Mouse (Mus musculus) embryonic facial prominence, embryonic 15.5 days (tissue): ENCODE data around the gene Olfr883. TPM values are rescaled to one million over a fixed set of nuclear protein-coding genes. Genes with fewer than 3 reads are reported as not detected.

ENCODE experiments used
- ATAC-seq: fragments of 200-750 bp; cut with Nextera tagmentation; 2 replicates; pipeline ENCODE4 v1.8.0; 2017; ENCODE audit warnings: low read depth, moderate TSS enrichment; ENCODE audit not compliant: insufficient number of reproducible peaks, low FRiP score, low TSS enrichment
- H3K27ac ChIP-seq: fragments of 300-500 bp; sonication (generic); replicated peaks from 2 replicates; pipeline ENCODE4 v1.5.1; 2015; ENCODE audit warnings: mild to moderate bottlenecking, inconsistent platforms
- H3K27me3 ChIP-seq: fragments of 300-500 bp; sonication (generic); 2 replicates; pipeline ENCODE4 v1.6.1; 2015; ENCODE audit warnings: inconsistent platforms
- H3K36me3 ChIP-seq: fragments of 300-500 bp; sonication (generic); 2 replicates; pipeline ENCODE4 v1.6.1; 2015; ENCODE audit warnings: mild to moderate bottlenecking, inconsistent platforms
- H3K4me1 ChIP-seq: fragments of 300-500 bp; sonication (generic); 2 replicates; pipeline ENCODE4 v1.6.1; 2015; ENCODE audit warnings: inconsistent platforms
- H3K4me2 ChIP-seq: fragments of 300-500 bp; sonication (generic); replicated peaks from 2 replicates; pipeline ENCODE4 v1.6.1; 2015; ENCODE audit warnings: mild to moderate bottlenecking, inconsistent platforms
- H3K4me3 ChIP-seq: fragments of 300-500 bp; sonication (generic); replicated peaks from 2 replicates; pipeline ENCODE4 v1.5.1; 2015; ENCODE audit warnings: mild to moderate bottlenecking, inconsistent platforms
- H3K9ac ChIP-seq: fragments of 300-500 bp; sonication (generic); 2 replicates; pipeline ENCODE4 v1.6.1; 2015; ENCODE audit warnings: inconsistent platforms
- H3K9me3 ChIP-seq: fragments of 300-500 bp; sonication (generic); replicated peaks from 2 replicates; pipeline ENCODE4 v1.6.1; 2016; ENCODE audit warnings: inconsistent platforms
- WGBS: fragments of 180-500 bp; shearing (Covaris S2); methylation state at CpG from one replicate; pipeline ENCODE4 v1.1.7; 2015; 5-methylcytosine and 5-hydroxymethylcytosine counted together
- polyA plus RNA-seq: library from polyadenylated mRNA; unstranded; fragments of >200 nt; fragmentation: Nextera tagmentation; extraction: Ambion mirVana; gene quantifications from 2 replicates; pipeline ENCODE4 v1.2.1, GENCODE M21; 2015

Gene Olfr883
- polyA plus RNA-seq: not detected in 2 replicates

DNA sequence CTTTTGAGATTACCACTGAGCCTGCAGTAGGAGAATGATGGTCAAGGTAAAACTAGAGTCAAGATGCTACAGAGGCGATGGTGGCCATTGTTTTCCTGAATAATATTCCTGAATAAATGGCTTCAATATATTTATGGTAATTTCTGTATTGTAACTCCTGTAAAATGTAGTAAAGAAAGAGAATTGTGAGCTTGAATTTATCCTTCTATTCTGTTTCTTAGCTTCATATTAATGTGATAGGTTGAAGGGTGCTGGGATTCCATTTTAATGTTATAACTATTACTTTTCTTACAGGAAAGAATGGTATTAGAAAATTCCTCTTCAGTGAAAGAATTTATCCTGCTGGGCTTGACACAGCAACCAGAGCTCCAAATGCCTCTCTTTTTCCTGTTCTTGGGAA lies at the start of gene Olfr883:
Olfr883 (plus strand) TSS at position 301 of the 400 bp plus-strand sequence.
- Histone ChIP-seq H3K36me3 (no peaks in the 10 kb centered on the region), H3K27ac (no peak within 1 kb of the TSS), H3K4me3 (no peak within 1 kb of the TSS), H3K9me3 (no peaks in the 10 kb centered on the region), H3K27me3 (no peaks in the 10 kb centered on the region), H3K4me1 (no peaks in the 10 kb centered on the region), H3K4me2 (no peak within 1 kb of the TSS), H3K9ac (no peak within 1 kb of the TSS)
- WGBS: 74% methylated on average over 1 of the region's 1 CpGs
- ATAC-seq: no peak

DNA sequence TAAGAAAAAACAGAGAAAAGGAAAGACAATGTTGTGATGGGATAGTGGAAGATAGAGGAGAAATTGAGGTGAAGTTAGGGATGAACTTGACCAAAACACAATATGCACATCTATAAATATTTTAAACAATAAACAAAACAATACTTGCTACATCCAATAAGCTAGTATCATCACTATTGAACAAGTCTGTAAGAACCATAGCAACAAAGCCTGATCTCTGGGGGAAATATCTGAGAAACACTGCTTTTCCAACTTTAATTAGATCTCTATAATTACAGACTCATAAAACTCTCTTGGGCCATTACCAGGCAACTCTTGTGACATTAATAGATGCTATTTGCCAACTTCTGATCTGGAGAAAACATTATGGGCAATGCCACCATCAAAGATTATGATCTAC lies 34.1 kb upstream of the Olfr883 start, which contains the start of gene Olfr881:
Olfr881 (plus strand) TSS at position 301 of the 400 bp plus-strand sequence.
- Histone ChIP-seq H3K27me3 (no peaks in the 10 kb centered on the region), H3K36me3 (no peaks in the 10 kb centered on the region), H3K9me3 (no peaks in the 10 kb centered on the region), H3K27ac (no peak within 1 kb of the TSS), H3K9ac (no peak within 1 kb of the TSS), H3K4me2 (no peak within 1 kb of the TSS), H3K4me1 (no peaks in the 10 kb centered on the region), H3K4me3 (no peak within 1 kb of the TSS)
- no peak for ATAC-seq

DNA sequence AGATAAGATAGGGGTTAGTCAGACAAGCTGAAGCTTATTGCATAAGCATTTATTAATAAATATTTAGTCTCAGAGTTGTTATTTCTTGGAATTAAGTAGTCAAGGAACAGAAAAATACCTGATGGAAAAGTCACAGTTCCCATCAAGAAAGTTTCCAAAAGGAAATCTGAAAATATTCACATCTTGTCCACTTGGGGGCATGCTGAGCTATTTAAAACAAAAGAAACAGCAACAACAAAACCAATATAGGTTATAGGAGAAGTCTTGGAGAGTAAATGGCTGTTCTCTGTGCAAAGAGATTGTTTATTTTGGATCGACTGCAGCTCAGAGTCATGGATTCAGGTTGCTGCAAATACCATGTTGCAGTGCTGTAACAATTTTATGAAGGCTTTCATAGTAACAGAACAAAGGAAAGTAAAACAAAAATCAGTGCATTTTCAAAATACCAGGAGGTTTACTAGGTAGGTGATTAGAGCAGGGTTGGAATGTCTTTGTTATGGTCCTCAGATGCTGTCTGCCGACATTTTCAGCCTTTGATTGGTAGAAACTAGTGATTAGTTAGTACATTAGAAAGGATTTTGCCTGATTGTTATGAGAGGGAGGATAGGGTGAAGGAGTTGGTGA lies 26.9 kb upstream of the Olfr883 start:
- Histone ChIP-seq H3K4me2 (no peak overlapping the region), H3K9me3 (no peaks in the 10 kb centered on the region), H3K9ac (no peak overlapping the region), H3K27ac (no peak overlapping the region), H3K4me3 (no peak overlapping the region), H3K27me3 (no peaks in the 10 kb centered on the region), H3K4me1 (no peaks in the 10 kb centered on the region), H3K36me3 (no peaks in the 10 kb centered on the region)
- no peak for ATAC-seq
- 38% methylated on average over 2 of the region's 2 CpGs for WGBS

- no peaks in the 10 kb centered on the region for H3K27me3 ChIP-seq
- H3K4me1 ChIP-seq: no peaks in the 10 kb centered on the region
- WGBS: 33% methylated on average over 1 of the region's 1 CpGs
- no peaks in the 10 kb centered on the region for H3K9me3 ChIP-seq
- no peak overlapping the region for H3K4me2 ChIP-seq
- no peak overlapping the region for H3K9ac ChIP-seq
- no peak overlapping the region for H3K27ac ChIP-seq
- H3K36me3 ChIP-seq: no peaks in the 10 kb centered on the region
- ATAC-seq: no peak
- H3K4me3 ChIP-seq: no peak overlapping the region
Measured at GRCm38 (mm10) chr9:38000021-38000420, 25.6 kb upstream of the Olfr883 start.

- Histone ChIP-seq H3K36me3 (no peaks in the 10 kb centered on the region), H3K4me3 (no peak within 1 kb of the TSS), H3K9ac (no peak within 1 kb of the TSS), H3K27me3 (no peaks in the 10 kb centered on the region), H3K4me1 (no peaks in the 10 kb centered on the region), H3K9me3 (no peaks in the 10 kb centered on the region), H3K27ac (no peak within 1 kb of the TSS), H3K4me2 (no peak within 1 kb of the TSS)
- WGBS: 56% methylated on average over 1 of the region's 1 CpGs
- no peak for ATAC-seq
Measured at GRCm38 (mm10) chr9:38046255-38046654, 20.6 kb downstream of the Olfr883 start, which contains the start of gene Olfr884. Olfr884 (plus strand) TSS chr9:38046555.

DNA sequence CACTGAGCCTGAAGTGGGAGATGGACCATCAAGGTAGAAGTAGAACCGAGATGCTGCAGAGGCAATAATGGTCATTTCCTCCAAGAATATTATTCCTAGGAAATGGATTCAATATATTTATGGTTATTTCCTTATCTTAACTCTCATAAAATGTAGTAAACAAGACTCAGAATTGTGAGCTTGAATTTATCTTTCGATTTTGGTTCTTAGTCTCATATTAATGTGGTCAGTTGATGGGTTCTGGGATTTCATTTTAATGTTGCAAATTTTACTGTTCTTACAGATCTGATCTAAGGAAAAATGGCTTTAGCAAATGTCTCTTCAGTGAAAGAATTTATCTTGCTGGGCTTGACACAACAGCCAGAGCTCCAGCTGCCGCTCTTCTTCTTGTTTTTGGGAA lies 35.4 kb downstream of the Olfr883 start, which contains the start of gene Olfr885:
Olfr885 (plus strand) TSS at position 301 of the 400 bp plus-strand sequence.
- ATAC-seq: no peak
- H3K36me3 ChIP-seq: no peaks in the 10 kb centered on the region
- no peaks in the 10 kb centered on the region for H3K9me3 ChIP-seq
- no peaks in the 10 kb centered on the region for H3K4me1 ChIP-seq
- H3K4me3 ChIP-seq: no peak within 1 kb of the TSS
- H3K4me2 ChIP-seq: no peak within 1 kb of the TSS
- no peak within 1 kb of the TSS for H3K9ac ChIP-seq
- WGBS: 87% methylated on average over 3 of the region's 3 CpGs
- H3K27ac ChIP-seq: no peak within 1 kb of the TSS
- H3K27me3 ChIP-seq: no peaks in the 10 kb centered on the region

Other genes starting within 250 kb of the Olfr883 start
- 0.04 and 0.05 TPM in 2 replicates for gene Olfr876, start 222.8 kb upstream of the Olfr883 start, polyA plus RNA-seq
- 0.22 and 0.28 TPM in 2 replicates for gene Olfr877, start 171.5 kb upstream of the Olfr883 start, polyA plus RNA-seq
- 0.16 and 0.19 TPM in 2 replicates for gene Olfr145, start 129.1 kb upstream of the Olfr883 start, polyA plus RNA-seq
- gene Olfr878, start 108.0 kb upstream of the Olfr883 start, polyA plus RNA-seq: 0.09 and 0.35 TPM in 2 replicates
- gene Olfr881, start 34.0 kb upstream of the Olfr883 start, polyA plus RNA-seq: 0.11 TPM in 1 of 2 replicates, not detected in the other
- gene Olfr884, start 20.7 kb downstream of the Olfr883 start, polyA plus RNA-seq: 0.33 TPM in 1 of 2 replicates, not detected in the other
- 0.23 TPM in 1 of 2 replicates, not detected in the other for gene Olfr885, start 35.5 kb downstream of the Olfr883 start, polyA plus RNA-seq
- gene Olfr887, start 58.3 kb downstream of the Olfr883 start, polyA plus RNA-seq: not detected in 2 replicates
- gene Olfr888, start 82.3 kb downstream of the Olfr883 start, polyA plus RNA-seq: not detected in 2 replicates
- gene Olfr889, start 89.4 kb downstream of the Olfr883 start, polyA plus RNA-seq: 0.12 TPM in 2 replicates
- gene Olfr890, start 116.7 kb downstream of the Olfr883 start, polyA plus RNA-seq: 0.05 TPM in 1 of 2 replicates, not detected in the other
- not detected in 2 replicates for gene Olfr891, start 155.0 kb downstream of the Olfr883 start, polyA plus RNA-seq
- 0.16 TPM in 1 of 2 replicates, not detected in the other for gene Olfr893, start 182.6 kb downstream of the Olfr883 start, polyA plus RNA-seq
- not detected in 2 replicates for gene Olfr894, start 192.2 kb downstream of the Olfr883 start, polyA plus RNA-seq
- not detected in 2 replicates for gene Olfr143, start 227.0 kb downstream of the Olfr883 start, polyA plus RNA-seq
- gene Olfr895, start 242.0 kb downstream of the Olfr883 start, polyA plus RNA-seq: not detected in 2 replicates